Comparison of ENCODE assay signal across 15 mouse cellular contexts in genomic region chr5:27310217-27310616, GRCm38 (mm10).
"Had no signal": no experiment of that assay in that cellular context is flagged by ENCODE, and none has a peak within 500 bp of the region (broad histone marks: within the 10 kb centered on the region; RNA-seq: fewer than 3 reads in every experiment).

No protein-coding gene starts in this region.

- DNase-seq: kidney, postnatal 10 days; kidney, postnatal 4 days; left cerebral cortex, postnatal 4 days; lung, adult 2 months; lung, postnatal 4 days; midbrain, embryonic 14.5 days; thymus, postnatal 14 days had no signal

- H3K9ac ChIP-seq: limb, embryonic 13.5 days; liver, embryonic 14.5 days; neural tube, embryonic 15.5 days had no signal

- H3K9me3 ChIP-seq: limb, embryonic 13.5 days; midbrain, embryonic 10.5 days; neural tube, embryonic 15.5 days had no signal

- ATAC-seq: lung, postnatal 0 days had no signal

- H3K4me3 ChIP-seq: layer of hippocampus, adult 2 months; limb, embryonic 13.5 days; midbrain, embryonic 10.5 days; myocyte; neural tube, embryonic 15.5 days had no signal

- H3K27ac ChIP-seq: layer of hippocampus, adult 2 months; limb, embryonic 13.5 days; liver, embryonic 14.5 days; midbrain, embryonic 10.5 days; neural tube, embryonic 15.5 days; stomach, postnatal 0 days had no signal

- H3K4me2 ChIP-seq: limb, embryonic 13.5 days; neural tube, embryonic 15.5 days had no signal

- H3K27me3 ChIP-seq: limb, embryonic 13.5 days; neural tube, embryonic 15.5 days had no signal

- H3K36me3 ChIP-seq: limb, embryonic 13.5 days; midbrain, embryonic 10.5 days; neural tube, embryonic 15.5 days had no signal
